Mouse (Mus musculus) heart, postnatal 4 days (tissue): ENCODE data around the gene Cyfip2. TPM values are rescaled to one million over a fixed set of nuclear protein-coding genes. Genes with fewer than 3 reads are reported as not detected.
A peak's percentile ranks its signal among the peaks of the same experiment; 100 is the strongest.

Source experiments
- DNase-seq: peaks from one replicate; pipeline ENCODE4 v3.0.0; 2021
- total RNA-seq, 2 experiments: library from RNA; stranded (reverse); gene quantifications; 2 replicates each; pipeline ENCODE4 v1.2.3; 2021

Cyfip2 gene
- total RNA-seq, 2 experiments from 2014 or later: 14.8 to 15.3 TPM

- no peak for DNase-seq
Measured at GRCm38 (mm10) chr11:46308271-46308974, 4.2 kb downstream of the Cyfip2 start.

- no peak for DNase-seq
Measured at GRCm38 (mm10) chr11:46307768-46308167, 4.9 kb downstream of the Cyfip2 start.

- no peak for DNase-seq
Measured at GRCm38 (mm10) chr11:46306776-46307175, 5.9 kb downstream of the Cyfip2 start.

- DNase-seq: no peak
Measured at GRCm38 (mm10) chr11:46305881-46306520, 6.7 kb downstream of the Cyfip2 start.

- no peak for DNase-seq
Measured at GRCm38 (mm10) chr11:46304864-46305710, 7.6 kb downstream of the Cyfip2 start.

GRCm38 (mm10) chr11:46304093-46304492 lies 8.6 kb downstream of the Cyfip2 start:
- no peak for DNase-seq

GRCm38 (mm10) chr11:46302471-46302870 lies 10.2 kb downstream of the Cyfip2 start:
- no peak for DNase-seq

- DNase-seq: no peak
Measured at GRCm38 (mm10) chr11:46301579-46302248, 10.9 kb downstream of the Cyfip2 start.

GRCm38 (mm10) chr11:46299901-46300300 lies 12.8 kb downstream of the Cyfip2 start:
- no peak for DNase-seq

- no peak for DNase-seq
Measured at GRCm38 (mm10) chr11:46298889-46299785, 13.5 kb downstream of the Cyfip2 start.

GRCm38 (mm10) chr11:46294390-46294789 lies 18.3 kb downstream of the Cyfip2 start:
- no peak for DNase-seq

- DNase-seq: no peak
Measured at GRCm38 (mm10) chr11:46293491-46293890, 19.2 kb downstream of the Cyfip2 start.

GRCm38 (mm10) chr11:46290988-46291405 lies 21.7 kb downstream of the Cyfip2 start:
- DNase-seq: no peak

- no peak for DNase-seq
Measured at GRCm38 (mm10) chr11:46289561-46289960, 23.1 kb downstream of the Cyfip2 start.

GRCm38 (mm10) chr11:46289022-46289421 lies 23.6 kb downstream of the Cyfip2 start:
- no peak for DNase-seq

GRCm38 (mm10) chr11:46288091-46288490 lies 24.6 kb downstream of the Cyfip2 start:
- DNase-seq: no peak

- DNase-seq: no peak
Measured at GRCm38 (mm10) chr11:46286803-46287202, 25.9 kb downstream of the Cyfip2 start.

GRCm38 (mm10) chr11:46283800-46284199 lies 28.9 kb downstream of the Cyfip2 start:
- no peak for DNase-seq

- no peak for DNase-seq
Measured at GRCm38 (mm10) chr11:46282612-46283011, 30.0 kb downstream of the Cyfip2 start.

GRCm38 (mm10) chr11:46278709-46279108 lies 34.0 kb downstream of the Cyfip2 start:
- no peak for DNase-seq

- no peak for DNase-seq
Measured at GRCm38 (mm10) chr11:46278140-46278539, 34.5 kb downstream of the Cyfip2 start.

GRCm38 (mm10) chr11:46276778-46277177 lies 35.9 kb downstream of the Cyfip2 start:
- DNase-seq: peak; percentile 56
